Mouse (Mus musculus): ENCODE measurements around the gene Zfp566. TPM values are rescaled to one million over a fixed set of nuclear protein-coding genes. Genes with fewer than 3 reads are reported as not detected.

The Zfp566 gene
- total and polyA plus RNA-seq, 3 experiments: 4.9 to 9.1 (median 6.5) TPM

GRCm38 (mm10) chr7:30062478-30062877 lies 27.8 kb downstream of the Zfp566 start (continued):
- TF ChIP-seq KAT2A (IDR thresholded peaks at IDR 0.05; ENCODE audit: insufficient replicate concordance, low read length): no peak

- dilution Hi-C loops (cut with MboI; ENCODE audit: extremely low pct_ligation_motif_present, extremely low pct_unique_long_range_greater_than_20kb, low sequenced_read_pairs): no loop called here
- DNase-seq (ENCODE audit: extremely low read depth): no peak
- TF ChIP-seq POLR2AphosphoS2 (IDR thresholded peaks at IDR 0.05; ENCODE audit: low read depth, low read length) (no peak), SIN3A (IDR thresholded peaks at IDR 0.05; ENCODE audit: low read length) (no peak), IRF4 (IDR thresholded peaks at IDR 0.05; ENCODE audit: low read depth, low read length) (no peak), JUND (conservative IDR thresholded peaks at IDR 0.05; ENCODE audit: low read depth, low read length) (no peak), MAZ (IDR thresholded peaks at IDR 0.05; ENCODE audit: low read depth, low read length) (no peak), POLR2A (IDR thresholded peaks at IDR 0.05; ENCODE audit: low read depth, low read length) (no peak), JUN (IDR thresholded peaks at IDR 0.05; ENCODE audit: insufficient read depth, low read depth, low read length) (no peak)
- Histone ChIP-seq H3K4me1 (ENCODE audit: control insufficient read depth in 1 of 2, insufficient read depth in 2 of 2) (no peaks in the 10 kb centered on the region), H3K9me3 (replicated peaks; ENCODE audit: low read length) (no peaks in the 10 kb centered on the region), H3K79me2 (replicated peaks; ENCODE audit: control insufficient read depth, extremely low read depth, insufficient read depth, poor library complexity, severe bottlenecking) (no peaks in the 10 kb centered on the region), H3K36me3 (replicated peaks in 1 of 2; ENCODE audit: control insufficient read depth in 1 of 2, insufficient read depth in 1 of 2, low read length in 1 of 2) (peaks cover 58 to 93% of the 10 kb centered on the region in 2 experiments), H3K4me3 (replicated peaks in 1 of 3; ENCODE audit: low read depth in 2 of 3, low read length in 2 of 3, poor library complexity in 1 of 3) (no peak overlapping the region), H3K27me3 (replicated peaks) (no peaks in the 10 kb centered on the region), H3K27ac (ENCODE audit: insufficient read depth, low read depth) (no peak overlapping the region), H3K4me2 (ENCODE audit: insufficient read depth, low read depth, poor library complexity, severe bottlenecking) (no peak overlapping the region), H3K9ac (ENCODE audit: insufficient read depth, low read depth) (no peak overlapping the region)
- in situ Hi-C loops (cut with MboI; ENCODE audit: low pct_ligation_motif_present, low pct_unique_long_range_greater_than_20kb, low sequenced_read_pairs): no loop called here
These were observed 30.0 kb downstream of the Zfp566 start for GRCm38 (mm10) chr7:30060341-30060740.

GRCm38 (mm10) chr7:30053591-30053990 lies 36.7 kb downstream of the Zfp566 start:
- Histone ChIP-seq H3K27me3 (replicated peaks) (no peaks in the 10 kb centered on the region), H3K9me3 (replicated peaks; ENCODE audit: low read length) (no peaks in the 10 kb centered on the region), H3K27ac (ENCODE audit: insufficient read depth, low read depth) (no peak overlapping the region), H3K4me2 (ENCODE audit: insufficient read depth, low read depth, poor library complexity, severe bottlenecking) (no peak overlapping the region), H3K36me3 (replicated peaks in 1 of 2; ENCODE audit: control insufficient read depth in 1 of 2, insufficient read depth in 1 of 2, low read length in 1 of 2) (peaks cover 14 to 38% of the 10 kb centered on the region in 2 experiments), H3K4me3 (replicated peaks in 1 of 3; ENCODE audit: low read depth in 2 of 3, low read length in 2 of 3, poor library complexity in 1 of 3) (no peak overlapping the region), H3K79me2 (replicated peaks; ENCODE audit: control insufficient read depth, extremely low read depth, insufficient read depth, poor library complexity, severe bottlenecking) (no peaks in the 10 kb centered on the region), H3K9ac (ENCODE audit: insufficient read depth, low read depth) (no peak overlapping the region), H3K4me1 (ENCODE audit: control insufficient read depth in 1 of 2, insufficient read depth in 2 of 2) (peaks cover 3 to 19% of the 10 kb centered on the region in 2 experiments)
- dilution Hi-C loops (cut with MboI; ENCODE audit: extremely low pct_ligation_motif_present, extremely low pct_unique_long_range_greater_than_20kb, low sequenced_read_pairs): no loop called here
- DNase-seq (ENCODE audit: extremely low read depth): no peak
- in situ Hi-C loops (cut with MboI; ENCODE audit: low pct_ligation_motif_present, low pct_unique_long_range_greater_than_20kb, low sequenced_read_pairs): no loop called here
- TF ChIP-seq ZNF384 (IDR thresholded peaks at IDR 0.05; ENCODE audit: low read depth, low read length) (peak; percentile 82), CHD2 (IDR thresholded peaks at IDR 0.05; ENCODE audit: low read length) (no peak), IRF4 (IDR thresholded peaks at IDR 0.05; ENCODE audit: low read depth, low read length) (0 out of 2 replicates have a peak, but pooled peaks have one; percentile 21)

GRCm38 (mm10) chr7:30050882-30051548 lies 39.3 kb downstream of the Zfp566 start, which contains the start of gene Zfp14:
TSS of gene Zfp14 (minus strand) at chr7:30051380.
- Histone ChIP-seq H3K36me3 (replicated peaks in 1 of 2; ENCODE audit: control insufficient read depth in 1 of 2, insufficient read depth in 1 of 2, low read length in 1 of 2) (peaks cover 1 to 15% of the 10 kb centered on the region in 2 experiments), H3K9ac (ENCODE audit: insufficient read depth, low read depth) (peak within 1 kb of the TSS; percentile 42), H3K27me3 (replicated peaks) (no peaks in the 10 kb centered on the region), H3K79me2 (replicated peaks; ENCODE audit: control insufficient read depth, extremely low read depth, insufficient read depth, poor library complexity, severe bottlenecking) (no peaks in the 10 kb centered on the region), H3K9me3 (replicated peaks; ENCODE audit: low read length) (no peaks in the 10 kb centered on the region), H3K4me2 (ENCODE audit: insufficient read depth, low read depth, poor library complexity, severe bottlenecking) (peak within 1 kb of the TSS; percentile 81), H3K4me1 (ENCODE audit: control insufficient read depth in 1 of 2, insufficient read depth in 2 of 2) (peaks cover 3 to 19% of the 10 kb centered on the region in 2 experiments), H3K27ac (ENCODE audit: insufficient read depth, low read depth) (peak within 1 kb of the TSS; percentile 34; the same call in 1 of the 2 replicates), H3K4me3 (replicated peaks in 1 of 3; ENCODE audit: low read depth in 2 of 3, low read length in 2 of 3, poor library complexity in 1 of 3) (peak within 1 kb of the TSS; percentile 71 to 85 (median 82))
- dilution Hi-C loops (cut with MboI; ENCODE audit: extremely low pct_ligation_motif_present, extremely low pct_unique_long_range_greater_than_20kb, low sequenced_read_pairs): no loop called here
- in situ Hi-C loops (cut with MboI; ENCODE audit: low pct_ligation_motif_present, low pct_unique_long_range_greater_than_20kb, low sequenced_read_pairs): no loop called here
- peak; percentile 89 for DNase-seq (ENCODE audit: extremely low read depth)
- TF ChIP-seq IRF4 (IDR thresholded peaks at IDR 0.05; ENCODE audit: low read depth, low read length) (no peak), CTCF (conservative IDR thresholded peaks at IDR 0.05 in 1 of 2, IDR thresholded peaks at IDR 0.05 in 1 of 2; ENCODE audit: low read depth in 2 of 2, low read length in 2 of 2) (no peak), ETS1 (conservative IDR thresholded peaks at IDR 0.05; ENCODE audit: low read depth, low read length) (no peak), SMC3 (IDR thresholded peaks at IDR 0.05; ENCODE audit: low read depth, low read length) (no peak), GABPA (IDR thresholded peaks at IDR 0.05; ENCODE audit: insufficient replicate concordance, low read depth, low read length) (peak; percentile 9; the same call in 1 of the 2 replicates), JUN (IDR thresholded peaks at IDR 0.05; ENCODE audit: insufficient read depth, low read depth, low read length) (no peak), SIN3A (IDR thresholded peaks at IDR 0.05; ENCODE audit: low read length) (peak; percentile 33; the same call in 1 of the 2 replicates), MXI1 (IDR thresholded peaks at IDR 0.05; ENCODE audit: low read depth, low read length) (no peak), CHD1 (IDR thresholded peaks at IDR 0.05; ENCODE audit: low read depth, low read length) (no peak), HCFC1 (IDR thresholded peaks at IDR 0.05; ENCODE audit: low read depth, low read length) (peak; percentile 98), USF1 (IDR thresholded peaks at IDR 0.05; ENCODE audit: low read depth, low read length) (no peak), CHD2 (IDR thresholded peaks at IDR 0.05; ENCODE audit: low read length) (no peak), PAX5 (IDR thresholded peaks at IDR 0.05; ENCODE audit: low read length) (no peak), ZMIZ1 (IDR thresholded peaks at IDR 0.05; ENCODE audit: low read depth, low read length) (no peak), JUND (conservative IDR thresholded peaks at IDR 0.05; ENCODE audit: low read depth, low read length) (no peak), E2F4 (IDR thresholded peaks at IDR 0.05; ENCODE audit: insufficient replicate concordance, low read depth, low read length) (no peak), ZNF384 (IDR thresholded peaks at IDR 0.05; ENCODE audit: low read depth, low read length) (no peak), ZC3H11A (IDR thresholded peaks at IDR 0.05; ENCODE audit: low read depth, low read length) (no peak)

All from CH12.LX (cell line).